Mouse (Mus musculus) fibroblast of lung, adult 2 months (primary cell): ENCODE results near the gene Luc7l3.

Source experiments
- DNase-seq: peaks from one replicate; pipeline ENCODE4 v3.0.0-alpha.2; 2011; ENCODE audit warnings: low read depth

The Luc7l3 gene

GRCm38 (mm10) chr11:94259814-94260213, 62.0 kb downstream of the Luc7l3 start:
- DNase-seq = no peak

GRCm38 (mm10) chr11:94257987-94258386, 63.8 kb downstream of the Luc7l3 start:
- DNase-seq = no peak

- no peak for DNase-seq
Observed at GRCm38 (mm10) chr11:94255733-94256132, 66.1 kb downstream of the Luc7l3 start.

GRCm38 (mm10) chr11:94253691-94254090, 68.1 kb downstream of the Luc7l3 start:
- peak; percentile 95 for DNase-seq

GRCm38 (mm10) chr11:94253156-94253555, 68.6 kb downstream of the Luc7l3 start:
- no peak for DNase-seq

- DNase-seq = no peak
Observed at GRCm38 (mm10) chr11:94246789-94247061, 75.1 kb downstream of the Luc7l3 start.

GRCm38 (mm10) chr11:94245955-94246788, 75.6 kb downstream of the Luc7l3 start, which contains the start of gene Wfikkn2:
Gene Wfikkn2, minus strand, starts transcription at chr11:94246005.
- DNase-seq = no peak

GRCm38 (mm10) chr11:94244385-94244784, 77.4 kb downstream of the Luc7l3 start:
- no peak for DNase-seq

- no peak for DNase-seq
Observed at GRCm38 (mm10) chr11:94243422-94244180, 78.2 kb downstream of the Luc7l3 start.

GRCm38 (mm10) chr11:94242760-94243421, 78.9 kb downstream of the Luc7l3 start:
- DNase-seq = no peak

- DNase-seq = no peak
Observed at GRCm38 (mm10) chr11:94239706-94240105, 82.1 kb downstream of the Luc7l3 start.

GRCm38 (mm10) chr11:94238786-94239185, 83.0 kb downstream of the Luc7l3 start:
- DNase-seq = no peak
